Mouse (Mus musculus) embryonic fibroblast, embryonic 13.5 days (primary cell): Measurements from ENCODE around the gene Bst2.

Source experiments
- CTCF ChIP-seq: IDR thresholded peaks from 2 replicates; pipeline ENCODE4 v1.5.1; 2011; ENCODE audit warnings: mild to moderate bottlenecking, control low read depth, low read length, moderate library complexity, borderline replicate concordance; ENCODE audit not compliant: insufficient read depth
- POLR2A ChIP-seq: IDR thresholded peaks from 2 replicates; pipeline ENCODE4 v1.6.1; 2011; ENCODE audit warnings: low read depth, mild to moderate bottlenecking, control low read depth, low read length, moderate library complexity

GRCm38 (mm10) chr8:71554001-71554400, 16.7 kb upstream of the Bst2 start:
- TF ChIP-seq CTCF (no peak), POLR2A (no peak)
